Mouse (Mus musculus): ENCODE data around the gene Dzip1l.

DNA sequence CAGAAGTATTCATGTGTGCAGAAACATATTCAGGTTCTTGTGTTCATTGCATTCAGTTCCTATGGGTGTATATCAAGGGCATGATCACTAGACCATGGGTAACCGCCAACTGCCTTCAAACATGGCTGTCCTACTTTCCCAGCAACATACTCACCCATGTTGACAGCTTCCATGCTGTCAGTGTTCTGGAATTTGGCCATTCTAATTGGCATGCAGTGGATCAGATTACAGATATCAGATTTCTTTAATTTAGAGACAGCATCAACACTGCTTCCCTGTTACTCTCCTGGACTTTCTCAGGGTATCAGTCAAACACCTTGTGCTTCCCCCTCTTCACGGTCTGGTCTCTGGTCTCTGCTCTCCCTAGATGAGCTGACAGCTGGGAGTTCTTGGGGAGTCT, 25.7 kb upstream of the Dzip1l start:
- TF ChIP-seq USF2 (IDR thresholded peaks at IDR 0.05; ENCODE audit: borderline replicate concordance in 1 of 2, insufficient read depth in 1 of 2, low read depth in 1 of 2, low read length in 2 of 2): no peak
- TF ChIP-seq CTCF (IDR thresholded peaks at IDR 0.05 in 2 of 3, conservative IDR thresholded peaks at IDR 0.05 in 1 of 3; ENCODE audit: control insufficient read depth in 1 of 3, insufficient read depth in 1 of 3, low read depth in 2 of 3, low read length in 3 of 3, poor library complexity in 1 of 3, severe bottlenecking in 1 of 3): no peak
- no peak for TF ChIP-seq MEF2A (IDR thresholded peaks at IDR 0.05; ENCODE audit: extremely low read depth, insufficient replicate concordance, low read depth, low read length, poor library complexity, severe bottlenecking)
- no peak for TF ChIP-seq MAX (IDR thresholded peaks at IDR 0.05; ENCODE audit: low read length)
- TF ChIP-seq POLR2A (IDR thresholded peaks at IDR 0.05; ENCODE audit: control insufficient read depth in 1 of 2, insufficient read depth in 1 of 2, low read depth in 1 of 2, low read length in 2 of 2, poor library complexity in 1 of 2): no peak
- TF ChIP-seq E2F4 (IDR thresholded peaks at IDR 0.05; ENCODE audit: borderline replicate concordance, low read depth, low read length): no peak
- TF ChIP-seq ZC3H11A (IDR thresholded peaks at IDR 0.05; ENCODE audit: low read depth, low read length): no peak
- TF ChIP-seq TAL1 (IDR thresholded peaks at IDR 0.05; ENCODE audit: low read length): no peak
- no peak for TF ChIP-seq ZMIZ1 (IDR thresholded peaks at IDR 0.05; ENCODE audit: low read depth, low read length)
- no peak for TF ChIP-seq ZNF384 (IDR thresholded peaks at IDR 0.05; ENCODE audit: low read depth, low read length)
- TF ChIP-seq UBTF (IDR thresholded peaks at IDR 0.05; ENCODE audit: borderline replicate concordance, insufficient read depth, low read depth, low read length): no peak

Measured in MEL (cell line).